Mouse (Mus musculus) liver, embryonic 14.5 days (tissue): ENCODE data around the gene Ctdnep1.

Experiments
- CTCF ChIP-seq: IDR thresholded peaks from 2 replicates; pipeline ENCODE4 v1.5.1; 2016; ENCODE audit warnings: antibody characterized with exemption, low read depth, control low read depth
- EP300 ChIP-seq: IDR thresholded peaks from 2 replicates; pipeline ENCODE4 v1.6.1; 2016; ENCODE audit warnings: antibody characterized with exemption, low read depth

GRCm38 (mm10) chr11:70000396-70000898 is 19.5 kb downstream of the Ctdnep1 start, which contains the start of gene Dvl2:
- TF ChIP-seq CTCF (no peak), EP300 (peak; percentile 34)
